Mouse (Mus musculus) G1E (cell line): ENCODE results near the gene Dxo. TPM values are rescaled to one million over a fixed set of nuclear protein-coding genes. Genes with fewer than 3 reads are reported as not detected.
A peak's percentile ranks its signal among the peaks of the same experiment; 100 is the strongest.

Experiments used
- ATAC-seq: 2 replicates; pipeline ENCODE4 v1.8.0; 2016; ENCODE audit warnings: mild to moderate bottlenecking; ENCODE audit not compliant: insufficient number of reproducible peaks, poor library complexity, low FRiP score, severe bottlenecking; ENCODE audit errors: extremely low read depth
- DNase-seq: peaks from one replicate; pipeline ENCODE4 v3.0.0; 2012; ENCODE audit warnings: low spot score
- H3K27me3 ChIP-seq: 2 replicates; pipeline ENCODE4 v1.6.1; 2012; ENCODE audit warnings: mild to moderate bottlenecking, low read length, inconsistent platforms; ENCODE audit not compliant: insufficient read depth
- H3K36me3 ChIP-seq: replicated peaks from 2 replicates; pipeline ENCODE3; 2012; ENCODE audit warnings: mild to moderate bottlenecking, inconsistent platforms
- H3K4me1 ChIP-seq: 2 replicates; pipeline ENCODE4 v1.6.1; 2012; ENCODE audit warnings: low read depth, low read length, inconsistent platforms, mixed read lengths; ENCODE audit not compliant: insufficient read depth
- H3K4me3 ChIP-seq: 2 replicates; pipeline ENCODE4 v1.5.1; 2012; ENCODE audit warnings: low read depth, mild to moderate bottlenecking, inconsistent platforms, low read length, moderate library complexity, mixed read lengths
- H3K9me3 ChIP-seq: replicated peaks from 2 replicates; pipeline ENCODE4 v1.6.1; 2012; ENCODE audit warnings: inconsistent platforms
- CTCF ChIP-seq: IDR thresholded peaks from 2 replicates; pipeline ENCODE4 v1.5.1; 2012; ENCODE audit warnings: low read depth, low read length, inconsistent platforms, mixed read lengths
- GATA1 ChIP-seq: IDR thresholded peaks from 2 replicates; pipeline ENCODE4 v1.6.1; 2012; ENCODE audit warnings: borderline replicate concordance, low read length, inconsistent platforms, mixed read lengths
- GATA2 ChIP-seq: IDR thresholded peaks from 2 replicates; pipeline ENCODE4 v1.6.1; 2012; ENCODE audit warnings: low read depth, low read length, inconsistent platforms, borderline replicate concordance
- POLR2AphosphoS5 ChIP-seq: IDR thresholded peaks from 2 replicates; pipeline ENCODE4 v1.6.1; 2012; ENCODE audit warnings: low read depth, low read length, inconsistent platforms; ENCODE audit not compliant: insufficient replicate concordance
- TAL1 ChIP-seq: conservative IDR thresholded peaks from 2 replicates; pipeline ENCODE4 v1.6.1; 2012; ENCODE audit warnings: low read depth, low read length, inconsistent platforms, mixed read lengths
- polyA plus RNA-seq: library from polyadenylated mRNA; stranded (reverse); fragments of >175 nt; gene quantifications from 2 replicates; pipeline ENCODE4 v1.2.3, GENCODE M21; 2012
- total RNA-seq, 2 experiments: library from RNA; stranded (forward) in 1 of 2; stranded (reverse) in 1 of 2; fragments of 200-1000 nt in 1 of 2; fragments of >200 nt in 1 of 2; fragmentation: Nextera tagmentation in 1 of 2; gene quantifications; 2 replicates each; pipeline ENCODE4 v1.2.3; 2014 to 2017

The Dxo gene
- total and polyA plus RNA-seq, 3 experiments: 18.2 to 70.5 (median 25.4) TPM

DNA sequence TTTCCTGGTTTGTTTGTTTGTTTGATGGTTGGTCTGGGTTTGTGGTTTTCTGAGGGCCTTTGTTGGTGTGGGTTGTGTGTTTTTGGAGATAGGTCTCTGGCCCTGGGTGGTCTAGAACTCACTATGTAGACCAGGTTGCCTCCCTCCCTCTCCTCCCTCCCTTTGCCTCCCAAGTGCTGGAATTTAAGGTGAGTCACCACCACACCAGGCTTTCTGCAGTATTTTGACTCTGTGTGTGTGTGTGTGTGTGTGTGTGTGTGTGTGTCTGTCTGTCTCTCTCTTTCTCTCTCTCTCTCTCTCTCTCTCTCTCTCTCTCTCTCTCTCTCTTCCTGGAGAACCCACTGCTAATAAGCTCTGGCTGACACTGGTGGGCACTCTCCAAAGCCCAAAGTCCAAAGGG, 44.3 kb downstream of the Dxo start:
- Histone ChIP-seq H3K27me3 (peaks cover 10% of the 10 kb centered on the region), H3K9me3 (no peaks in the 10 kb centered on the region), H3K4me3 (no peak overlapping the region), H3K4me1 (peaks cover 49% of the 10 kb centered on the region), H3K36me3 (no peaks in the 10 kb centered on the region)
- ATAC-seq (no peak), DNase-seq (no peak)
- TF ChIP-seq POLR2AphosphoS5 (no peak), CTCF (no peak), GATA2 (no peak), TAL1 (no peak), GATA1 (no peak)

GRCm38 (mm10) chr17:34881683-34882310, 45.0 kb downstream of the Dxo start, which contains the start of gene Gm20547:
Gene Gm20547 (minus strand): TSS chr17:34882042.
- Histone ChIP-seq H3K4me3 (no peak within 1 kb of the TSS), H3K9me3 (no peaks in the 10 kb centered on the region), H3K36me3 (no peaks in the 10 kb centered on the region), H3K4me1 (peaks cover 55% of the 10 kb centered on the region), H3K27me3 (peaks cover 5% of the 10 kb centered on the region)
- DNase-seq: no peak
- no peak for TF ChIP-seq TAL1
- no peak for TF ChIP-seq POLR2AphosphoS5
- TF ChIP-seq CTCF: no peak
- TF ChIP-seq GATA2: no peak
- TF ChIP-seq GATA1: no peak
- no peak for ATAC-seq

- Histone ChIP-seq H3K4me3 (no peak overlapping the region), H3K27me3 (no peaks in the 10 kb centered on the region; the same call in 1 of the 2 replicates), H3K36me3 (no peaks in the 10 kb centered on the region), H3K9me3 (no peaks in the 10 kb centered on the region), H3K4me1 (peaks cover 69% of the 10 kb centered on the region)
- no peak for ATAC-seq
- DNase-seq: no peak
- TF ChIP-seq TAL1 (no peak), GATA2 (no peak), GATA1 (no peak)
Observed at GRCm38 (mm10) chr17:34883332-34883731, 46.5 kb downstream of the Dxo start.

GRCm38 (mm10) chr17:34884704-34885103, 47.9 kb downstream of the Dxo start:
- TF ChIP-seq TAL1 (peak; percentile 63), POLR2AphosphoS5 (no peak)
- ATAC-seq (peak; percentile 22; the same call in 1 of the 2 replicates), DNase-seq (no peak)
- H3K27me3 ChIP-seq: no peaks in the 10 kb centered on the region; the same call in 1 of the 2 replicates
- H3K9me3 ChIP-seq: no peaks in the 10 kb centered on the region
- peaks cover 72% of the 10 kb centered on the region for H3K4me1 ChIP-seq
- peak overlapping the region; percentile 24; the same call in 1 of the 2 replicates for H3K4me3 ChIP-seq
- H3K36me3 ChIP-seq: no peaks in the 10 kb centered on the region

GRCm38 (mm10) chr17:34885615-34886014, 48.8 kb downstream of the Dxo start:
- TF ChIP-seq CTCF: no peak
- no peak for TF ChIP-seq POLR2AphosphoS5
- TF ChIP-seq TAL1: no peak
- no peak for TF ChIP-seq GATA1
- H3K4me3 ChIP-seq: no peak overlapping the region
- no peaks in the 10 kb centered on the region for H3K36me3 ChIP-seq
- DNase-seq: no peak
- H3K4me1 ChIP-seq: peaks cover 76% of the 10 kb centered on the region
- ATAC-seq: no peak
- no peaks in the 10 kb centered on the region for H3K9me3 ChIP-seq
- H3K27me3 ChIP-seq: no peaks in the 10 kb centered on the region; the same call in 1 of the 2 replicates

- no peak for TF ChIP-seq CTCF
- no peak for TF ChIP-seq GATA1
- TF ChIP-seq TAL1: no peak
- no peak for TF ChIP-seq GATA2
- no peak for TF ChIP-seq POLR2AphosphoS5
- no peak overlapping the region; the same call in 1 of the 2 replicates for H3K4me3 ChIP-seq
- H3K36me3 ChIP-seq: no peaks in the 10 kb centered on the region
- DNase-seq (no peak), ATAC-seq (no peak)
- no peaks in the 10 kb centered on the region for H3K9me3 ChIP-seq
- peaks cover 70% of the 10 kb centered on the region for H3K4me1 ChIP-seq
- no peaks in the 10 kb centered on the region for H3K27me3 ChIP-seq
Observed at GRCm38 (mm10) chr17:34887942-34888341, 51.1 kb downstream of the Dxo start.

Other genes with a start within 250 kb of the Dxo start
Only the 20 nearest of the 39 such genes appear.
- gene Tnxb, start 166.5 kb upstream of the Dxo start, total RNA-seq (2014; fragmentation: Nextera tagmentation): 0.08 TPM in 1 of 2 replicates, not detected in the other
- gene Tnxb, start 166.5 kb upstream of the Dxo start, total RNA-seq (2017): under 0.01 and 0.06 TPM in 2 replicates
- gene Tnxb, start 166.5 kb upstream of the Dxo start, polyA plus RNA-seq: not detected in 2 replicates
- not detected in 2 replicates for gene C4b, start 93.1 kb upstream of the Dxo start, total RNA-seq (2014; fragmentation: Nextera tagmentation)
- 0.33 TPM in 1 of 2 replicates, not detected in the other for gene C4b, start 93.1 kb upstream of the Dxo start, total RNA-seq (2017)
- gene C4b, start 93.1 kb upstream of the Dxo start, polyA plus RNA-seq: not detected in 2 replicates
- not detected in 2 replicates for gene Cyp21a1, start 32.5 kb upstream of the Dxo start, total RNA-seq (2014; fragmentation: Nextera tagmentation)
- not detected in 2 replicates for gene Cyp21a1, start 32.5 kb upstream of the Dxo start, total RNA-seq (2017)
- not detected in 2 replicates for gene Cyp21a1, start 32.5 kb upstream of the Dxo start, polyA plus RNA-seq
- gene Stk19, start 74 bp upstream of the Dxo start, total RNA-seq (2014; fragmentation: Nextera tagmentation): 16.6 and 33.4 TPM in 2 replicates
- gene Stk19, start 74 bp upstream of the Dxo start, total RNA-seq (2017): 19.6 and 23.1 TPM in 2 replicates
- 47.6 and 50.2 TPM in 2 replicates for gene Stk19, start 74 bp upstream of the Dxo start, polyA plus RNA-seq
- gene Skiv2l, start 13.2 kb downstream of the Dxo start, total RNA-seq (2014; fragmentation: Nextera tagmentation): 25.8 and 37.9 TPM in 2 replicates
- gene Skiv2l, start 13.2 kb downstream of the Dxo start, total RNA-seq (2017): 43.6 and 45.3 TPM in 2 replicates
- 48.8 and 54.7 TPM in 2 replicates for gene Skiv2l, start 13.2 kb downstream of the Dxo start, polyA plus RNA-seq
- 66.0 and 86.9 TPM in 2 replicates for gene Nelfe, start 13.4 kb downstream of the Dxo start, total RNA-seq (2014; fragmentation: Nextera tagmentation)
- 36.9 and 40.4 TPM in 2 replicates for gene Nelfe, start 13.4 kb downstream of the Dxo start, total RNA-seq (2017)
- 278 and 284 TPM in 2 replicates for gene Nelfe, start 13.4 kb downstream of the Dxo start, polyA plus RNA-seq
- not detected in 2 replicates for gene Cfb, start 25.5 kb downstream of the Dxo start, total RNA-seq (2014; fragmentation: Nextera tagmentation)
- gene Cfb, start 25.5 kb downstream of the Dxo start, total RNA-seq (2017): not detected in 2 replicates
- not detected in 2 replicates for gene Cfb, start 25.5 kb downstream of the Dxo start, polyA plus RNA-seq
- gene Zbtb12, start 42.5 kb downstream of the Dxo start, total RNA-seq (2014; fragmentation: Nextera tagmentation): 5.4 and 6.1 TPM in 2 replicates
- gene Zbtb12, start 42.5 kb downstream of the Dxo start, total RNA-seq (2017): 3.1 and 4.4 TPM in 2 replicates
- gene Zbtb12, start 42.5 kb downstream of the Dxo start, polyA plus RNA-seq: 20.4 and 22.7 TPM in 2 replicates
- not detected in 2 replicates for gene Gm20547, start 45.0 kb downstream of the Dxo start, total RNA-seq (2014; fragmentation: Nextera tagmentation)
- gene Gm20547, start 45.0 kb downstream of the Dxo start, total RNA-seq (2017): not detected in 2 replicates
- not detected in 2 replicates for gene Gm20547, start 45.0 kb downstream of the Dxo start, polyA plus RNA-seq
- gene C2, start 61.2 kb downstream of the Dxo start, total RNA-seq (2014; fragmentation: Nextera tagmentation): 22.2 and 25.9 TPM in 2 replicates
- gene C2, start 61.2 kb downstream of the Dxo start, total RNA-seq (2017): 1.4 and 2.5 TPM in 2 replicates
- gene C2, start 61.2 kb downstream of the Dxo start, polyA plus RNA-seq: 1.2 and 2.3 TPM in 2 replicates
- gene Ehmt2, start 61.5 kb downstream of the Dxo start, total RNA-seq (2014; fragmentation: Nextera tagmentation): 123 and 126 TPM in 2 replicates
- gene Ehmt2, start 61.5 kb downstream of the Dxo start, total RNA-seq (2017): 94.4 and 108 TPM in 2 replicates
- 346 and 451 TPM in 2 replicates for gene Ehmt2, start 61.5 kb downstream of the Dxo start, polyA plus RNA-seq
- gene Slc44a4, start 77.4 kb downstream of the Dxo start, total RNA-seq (2014; fragmentation: Nextera tagmentation): not detected in 2 replicates
- 0.06 TPM in 1 of 2 replicates, not detected in the other for gene Slc44a4, start 77.4 kb downstream of the Dxo start, total RNA-seq (2017)
- gene Slc44a4, start 77.4 kb downstream of the Dxo start, polyA plus RNA-seq: not detected in 2 replicates
- 11.6 and 12.6 TPM in 2 replicates for gene Neu1, start 94.2 kb downstream of the Dxo start, total RNA-seq (2014; fragmentation: Nextera tagmentation)
- gene Neu1, start 94.2 kb downstream of the Dxo start, total RNA-seq (2017): 17.2 and 19.7 TPM in 2 replicates
- 9.2 and 12.0 TPM in 2 replicates for gene Neu1, start 94.2 kb downstream of the Dxo start, polyA plus RNA-seq
- gene Hspa1b, start 122.2 kb downstream of the Dxo start, total RNA-seq (2014; fragmentation: Nextera tagmentation): 0.24 TPM in 1 of 2 replicates, not detected in the other
- 0.11 and 0.35 TPM in 2 replicates for gene Hspa1b, start 122.2 kb downstream of the Dxo start, total RNA-seq (2017)
- 0.93 and 0.94 TPM in 2 replicates for gene Hspa1b, start 122.2 kb downstream of the Dxo start, polyA plus RNA-seq
- not detected in 2 replicates for gene Gm20481, start 132.9 kb downstream of the Dxo start, total RNA-seq (2014; fragmentation: Nextera tagmentation)
- gene Gm20481, start 132.9 kb downstream of the Dxo start, total RNA-seq (2017): 0.44 TPM in 1 of 2 replicates, not detected in the other
- not detected in 2 replicates for gene Gm20481, start 132.9 kb downstream of the Dxo start, polyA plus RNA-seq
- not detected in 2 replicates for gene Hspa1a, start 135.1 kb downstream of the Dxo start, total RNA-seq (2014; fragmentation: Nextera tagmentation)
- 0.06 TPM in 1 of 2 replicates, not detected in the other for gene Hspa1a, start 135.1 kb downstream of the Dxo start, total RNA-seq (2017)
- 0.18 and 0.22 TPM in 2 replicates for gene Hspa1a, start 135.1 kb downstream of the Dxo start, polyA plus RNA-seq
- not detected in 2 replicates for gene Hspa1l, start 135.7 kb downstream of the Dxo start, total RNA-seq (2014; fragmentation: Nextera tagmentation)
- gene Hspa1l, start 135.7 kb downstream of the Dxo start, total RNA-seq (2017): 0.05 and 0.12 TPM in 2 replicates
- gene Hspa1l, start 135.7 kb downstream of the Dxo start, polyA plus RNA-seq: not detected in 2 replicates
- gene Lsm2, start 144.8 kb downstream of the Dxo start, total RNA-seq (2014; fragmentation: Nextera tagmentation): 195 and 218 TPM in 2 replicates
- 65.8 and 71.9 TPM in 2 replicates for gene Lsm2, start 144.8 kb downstream of the Dxo start, total RNA-seq (2017)
- 239 and 263 TPM in 2 replicates for gene Lsm2, start 144.8 kb downstream of the Dxo start, polyA plus RNA-seq
- gene Vars, start 164.0 kb downstream of the Dxo start, total RNA-seq (2014; fragmentation: Nextera tagmentation): 262 and 289 TPM in 2 replicates
- 99.3 and 130 TPM in 2 replicates for gene Vars, start 164.0 kb downstream of the Dxo start, total RNA-seq (2017)
- 1,339 and 1,437 TPM in 2 replicates for gene Vars, start 164.0 kb downstream of the Dxo start, polyA plus RNA-seq
- gene Vwa7, start 179.6 kb downstream of the Dxo start, total RNA-seq (2014; fragmentation: Nextera tagmentation): 0.53 and 0.60 TPM in 2 replicates
- 3.5 TPM in 2 replicates for gene Vwa7, start 179.6 kb downstream of the Dxo start, total RNA-seq (2017)
- 1.5 TPM in 2 replicates for gene Vwa7, start 179.6 kb downstream of the Dxo start, polyA plus RNA-seq